Mouse (Mus musculus): Measurements from ENCODE around the gene Slc38a9.

DNA sequence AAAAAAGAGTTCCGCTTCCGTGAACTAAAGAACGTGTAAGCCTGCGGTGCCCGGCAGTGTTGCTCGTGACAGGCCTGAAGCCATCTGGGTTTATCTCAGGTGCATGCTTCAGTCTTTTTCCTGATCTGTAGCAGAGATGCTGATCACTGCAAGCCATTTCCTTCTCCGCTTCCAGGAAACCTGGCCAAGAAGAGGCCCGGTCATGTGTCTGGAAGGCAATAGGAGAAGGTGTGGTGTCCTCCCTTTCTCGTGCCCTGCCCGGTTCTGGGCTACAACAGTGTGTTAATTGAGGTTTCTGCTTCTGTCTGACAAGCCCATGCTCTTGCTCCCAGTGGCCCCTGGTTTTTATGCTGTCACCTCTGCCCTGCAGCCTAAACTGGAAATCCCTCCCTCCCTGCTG lies 115.3 kb downstream of the Slc38a9 start:
- TF ChIP-seq CTCF (IDR thresholded peaks at IDR 0.05; ENCODE audit: extremely low read depth, insufficient read length, insufficient replicate concordance, low read depth, low read length) (no peak), POLR2A (IDR thresholded peaks at IDR 0.05; ENCODE audit: low read depth, low read length) (no peak)

Data from small intestine, adult 2 months (tissue).